Mouse (Mus musculus): ENCODE measurements around the gene Cnbp. TPM values are rescaled to one million over a fixed set of nuclear protein-coding genes. Genes with fewer than 3 reads are reported as not detected.
A peak's percentile ranks its signal among the peaks of the same experiment; 100 is the strongest.

Cnbp gene
- polyA plus RNA-seq, 1 experiment from 2014 or later, result 1,063 TPM

- no peak overlapping the region for H3K9ac ChIP-seq (ENCODE audit: low read depth, low read length)
- H3K4me1 ChIP-seq (ENCODE audit: control insufficient read depth, insufficient read depth, low read length), result no peaks in the 10 kb centered on the region
- no peak overlapping the region for H3K27ac ChIP-seq (replicated peaks; ENCODE audit: low read depth, low read length)
- ATAC-seq (ENCODE audit: low read depth) (no peak), DNase-seq (ENCODE audit: low spot score) (no peak)
- no peak overlapping the region for H3K4me2 ChIP-seq (ENCODE audit: low read depth, low read length)
- H3K27me3 ChIP-seq (replicated peaks; ENCODE audit: control insufficient read depth, insufficient read depth, low read length), result no peaks in the 10 kb centered on the region
- no peaks in the 10 kb centered on the region for H3K9me3 ChIP-seq (ENCODE audit: control insufficient read depth, low read length)
- H3K36me3 ChIP-seq (ENCODE audit: control insufficient read depth, insufficient read depth, low read length), result no peaks in the 10 kb centered on the region
- 27% methylated on average over 4 of the region's 4 CpGs for WGBS
- no peak overlapping the region for H3K4me3 ChIP-seq (ENCODE audit: low read depth, low read length)
These were observed 28.1 kb upstream of the Cnbp start for GRCm38 (mm10) chr6:87879010-87879409.

- Histone ChIP-seq H3K27ac (replicated peaks; ENCODE audit: low read depth, low read length) (no peak overlapping the region), H3K9me3 (ENCODE audit: control insufficient read depth, low read length) (no peaks in the 10 kb centered on the region), H3K9ac (ENCODE audit: low read depth, low read length) (no peak overlapping the region), H3K36me3 (ENCODE audit: control insufficient read depth, insufficient read depth, low read length) (no peaks in the 10 kb centered on the region), H3K27me3 (replicated peaks; ENCODE audit: control insufficient read depth, insufficient read depth, low read length) (no peaks in the 10 kb centered on the region), H3K4me3 (ENCODE audit: low read depth, low read length) (no peak overlapping the region), H3K4me2 (ENCODE audit: low read depth, low read length) (no peak overlapping the region), H3K4me1 (ENCODE audit: control insufficient read depth, insufficient read depth, low read length) (no peaks in the 10 kb centered on the region)
- ATAC-seq (ENCODE audit: low read depth), result no peak
- 56% methylated on average over 13 of the region's 13 CpGs for WGBS
- DNase-seq (ENCODE audit: low spot score), result no peak
These were observed 25.2 kb upstream of the Cnbp start for GRCm38 (mm10) chr6:87876068-87876643.

DNA sequence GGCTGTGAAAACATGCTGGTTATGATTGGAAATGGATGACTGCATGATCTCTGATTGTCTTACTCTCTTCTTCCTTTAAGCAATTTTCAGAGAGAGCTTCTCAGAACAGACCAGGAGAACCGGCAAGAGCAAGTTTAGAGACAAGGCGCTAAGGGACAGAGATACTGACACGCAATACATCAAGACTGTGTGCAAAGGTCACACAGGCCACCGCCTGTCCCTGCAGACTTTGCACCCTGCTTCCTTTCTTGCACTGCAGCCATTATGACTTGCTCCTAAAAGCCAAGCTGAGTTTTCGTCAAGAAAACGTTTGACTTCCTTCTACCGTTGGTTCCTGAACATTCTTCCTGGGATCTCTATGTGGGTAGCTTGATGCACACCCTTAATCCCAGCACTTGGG lies 24.7 kb upstream of the Cnbp start:
- no peaks in the 10 kb centered on the region for H3K36me3 ChIP-seq (ENCODE audit: control insufficient read depth, insufficient read depth, low read length)
- H3K9ac ChIP-seq (ENCODE audit: low read depth, low read length), result no peak overlapping the region
- no peak overlapping the region for H3K4me2 ChIP-seq (ENCODE audit: low read depth, low read length)
- DNase-seq (ENCODE audit: low spot score) (no peak), ATAC-seq (ENCODE audit: low read depth) (no peak)
- H3K27ac ChIP-seq (replicated peaks; ENCODE audit: low read depth, low read length), result no peak overlapping the region
- no peaks in the 10 kb centered on the region for H3K4me1 ChIP-seq (ENCODE audit: control insufficient read depth, insufficient read depth, low read length)
- no peak overlapping the region for H3K4me3 ChIP-seq (ENCODE audit: low read depth, low read length)
- 85% methylated on average over 7 of the region's 7 CpGs for WGBS
- H3K27me3 ChIP-seq (replicated peaks; ENCODE audit: control insufficient read depth, insufficient read depth, low read length), result no peaks in the 10 kb centered on the region
- no peaks in the 10 kb centered on the region for H3K9me3 ChIP-seq (ENCODE audit: control insufficient read depth, low read length)

GRCm38 (mm10) chr6:87875083-87875482 lies 24.2 kb upstream of the Cnbp start:
- DNase-seq (ENCODE audit: low spot score), result no peak
- no peaks in the 10 kb centered on the region for H3K36me3 ChIP-seq (ENCODE audit: control insufficient read depth, insufficient read depth, low read length)
- H3K9ac ChIP-seq (ENCODE audit: low read depth, low read length), result no peak overlapping the region
- ATAC-seq (ENCODE audit: low read depth), result no peak
- 69% methylated on average over 1 of the region's 1 CpGs for WGBS
- H3K9me3 ChIP-seq (ENCODE audit: control insufficient read depth, low read length), result no peaks in the 10 kb centered on the region
- H3K27ac ChIP-seq (replicated peaks; ENCODE audit: low read depth, low read length), result no peak overlapping the region
- H3K27me3 ChIP-seq (replicated peaks; ENCODE audit: control insufficient read depth, insufficient read depth, low read length), result no peaks in the 10 kb centered on the region
- H3K4me3 ChIP-seq (ENCODE audit: low read depth, low read length), result no peak overlapping the region
- no peaks in the 10 kb centered on the region for H3K4me1 ChIP-seq (ENCODE audit: control insufficient read depth, insufficient read depth, low read length)
- H3K4me2 ChIP-seq (ENCODE audit: low read depth, low read length), result no peak overlapping the region

DNA sequence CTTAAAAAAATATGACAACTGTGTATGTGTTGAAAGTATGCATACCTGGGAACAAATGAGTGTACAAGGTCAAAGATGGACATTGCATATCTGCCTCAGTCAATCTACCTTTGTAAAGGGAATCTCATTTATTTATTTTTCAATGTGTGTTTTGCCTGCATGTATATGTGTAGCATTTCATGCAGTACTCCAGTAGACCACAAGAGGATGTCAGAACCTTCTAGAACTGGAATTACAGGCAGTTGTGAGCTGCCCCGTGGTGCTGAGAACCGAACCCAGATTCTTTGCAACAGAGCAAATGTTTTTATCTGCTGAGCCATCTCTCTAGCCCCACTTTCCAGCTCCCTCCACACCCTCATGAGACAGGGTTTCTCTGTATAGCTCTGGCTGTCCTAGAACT lies 23.1 kb upstream of the Cnbp start:
- no peaks in the 10 kb centered on the region for H3K27me3 ChIP-seq (replicated peaks; ENCODE audit: control insufficient read depth, insufficient read depth, low read length)
- no peak for ATAC-seq (ENCODE audit: low read depth)
- H3K4me1 ChIP-seq (ENCODE audit: control insufficient read depth, insufficient read depth, low read length), result no peaks in the 10 kb centered on the region
- no peak overlapping the region for H3K9ac ChIP-seq (ENCODE audit: low read depth, low read length)
- no peaks in the 10 kb centered on the region for H3K9me3 ChIP-seq (ENCODE audit: control insufficient read depth, low read length)
- no peak overlapping the region for H3K4me2 ChIP-seq (ENCODE audit: low read depth, low read length)
- 87% methylated on average over 2 of the region's 2 CpGs for WGBS
- no peak overlapping the region for H3K27ac ChIP-seq (replicated peaks; ENCODE audit: low read depth, low read length)
- no peak overlapping the region for H3K4me3 ChIP-seq (ENCODE audit: low read depth, low read length)
- no peaks in the 10 kb centered on the region for H3K36me3 ChIP-seq (ENCODE audit: control insufficient read depth, insufficient read depth, low read length)
- no peak for DNase-seq (ENCODE audit: low spot score)

GRCm38 (mm10) chr6:87873104-87873503 lies 22.2 kb upstream of the Cnbp start:
- DNase-seq (ENCODE audit: low spot score) (peak; percentile 8), ATAC-seq (ENCODE audit: low read depth) (no peak)
- no peak overlapping the region for H3K9ac ChIP-seq (ENCODE audit: low read depth, low read length)
- no peaks in the 10 kb centered on the region for H3K9me3 ChIP-seq (ENCODE audit: control insufficient read depth, low read length)
- H3K27me3 ChIP-seq (replicated peaks; ENCODE audit: control insufficient read depth, insufficient read depth, low read length), result no peaks in the 10 kb centered on the region
- no peak overlapping the region for H3K4me2 ChIP-seq (ENCODE audit: low read depth, low read length)
- no peak overlapping the region for H3K27ac ChIP-seq (replicated peaks; ENCODE audit: low read depth, low read length)
- WGBS, result 37% methylated on average over 1 of the region's 1 CpGs
- H3K36me3 ChIP-seq (ENCODE audit: control insufficient read depth, insufficient read depth, low read length), result no peaks in the 10 kb centered on the region
- no peak overlapping the region for H3K4me3 ChIP-seq (ENCODE audit: low read depth, low read length)
- H3K4me1 ChIP-seq (ENCODE audit: control insufficient read depth, insufficient read depth, low read length), result no peaks in the 10 kb centered on the region

- Histone ChIP-seq H3K9me3 (ENCODE audit: control insufficient read depth, low read length) (no peaks in the 10 kb centered on the region), H3K27ac (replicated peaks; ENCODE audit: low read depth, low read length) (no peak overlapping the region), H3K4me3 (ENCODE audit: low read depth, low read length) (no peak overlapping the region), H3K27me3 (replicated peaks; ENCODE audit: control insufficient read depth, insufficient read depth, low read length) (no peaks in the 10 kb centered on the region), H3K4me2 (ENCODE audit: low read depth, low read length) (no peak overlapping the region), H3K9ac (ENCODE audit: low read depth, low read length) (no peak overlapping the region), H3K4me1 (ENCODE audit: control insufficient read depth, insufficient read depth, low read length) (no peaks in the 10 kb centered on the region), H3K36me3 (ENCODE audit: control insufficient read depth, insufficient read depth, low read length) (no peaks in the 10 kb centered on the region)
- WGBS, result 81% methylated on average over 7 of the region's 7 CpGs
- no peak for ATAC-seq (ENCODE audit: low read depth)
- no peak for DNase-seq (ENCODE audit: low spot score)
These were observed 20.3 kb upstream of the Cnbp start for GRCm38 (mm10) chr6:87871240-87871639.

DNA sequence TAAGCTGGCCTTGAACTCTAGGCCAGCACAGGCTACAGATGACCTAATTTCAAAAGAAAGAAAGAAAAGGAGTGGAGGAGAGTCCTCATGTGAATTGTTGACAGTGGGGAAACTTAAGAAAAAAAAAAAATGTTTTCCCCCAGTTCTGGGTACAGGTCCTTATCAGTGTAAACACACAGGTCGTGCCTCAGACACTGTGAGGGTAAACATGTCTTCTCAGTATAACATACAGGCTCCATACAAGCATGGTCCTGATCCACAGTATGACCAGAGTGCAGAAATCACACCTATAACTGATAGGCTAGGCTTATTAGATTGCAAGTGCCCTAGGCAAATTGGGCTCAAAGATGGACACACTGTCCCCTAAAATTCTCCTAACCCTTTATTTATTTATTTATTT lies 19.5 kb upstream of the Cnbp start:
- Histone ChIP-seq H3K27ac (replicated peaks; ENCODE audit: low read depth, low read length) (no peak overlapping the region), H3K4me3 (ENCODE audit: low read depth, low read length) (no peak overlapping the region), H3K27me3 (replicated peaks; ENCODE audit: control insufficient read depth, insufficient read depth, low read length) (no peaks in the 10 kb centered on the region), H3K36me3 (ENCODE audit: control insufficient read depth, insufficient read depth, low read length) (no peaks in the 10 kb centered on the region), H3K9me3 (ENCODE audit: control insufficient read depth, low read length) (no peaks in the 10 kb centered on the region), H3K4me1 (ENCODE audit: control insufficient read depth, insufficient read depth, low read length) (no peaks in the 10 kb centered on the region), H3K9ac (ENCODE audit: low read depth, low read length) (no peak overlapping the region), H3K4me2 (ENCODE audit: low read depth, low read length) (no peak overlapping the region)
- ATAC-seq (ENCODE audit: low read depth) (no peak), DNase-seq (ENCODE audit: low spot score) (no peak)
- WGBS, result 63% methylated on average over 1 of the region's 1 CpGs

GRCm38 (mm10) chr6:87868871-87869506 lies 18.1 kb upstream of the Cnbp start:
- WGBS, result 65% methylated on average over 9 of the region's 9 CpGs
- H3K4me1 ChIP-seq (ENCODE audit: control insufficient read depth, insufficient read depth, low read length), result no peaks in the 10 kb centered on the region
- no peak overlapping the region for H3K4me3 ChIP-seq (ENCODE audit: low read depth, low read length)
- no peak overlapping the region for H3K4me2 ChIP-seq (ENCODE audit: low read depth, low read length)
- H3K9ac ChIP-seq (ENCODE audit: low read depth, low read length), result no peak overlapping the region
- DNase-seq (ENCODE audit: low spot score) (peak; percentile 25), ATAC-seq (ENCODE audit: low read depth) (peak; percentile 62; the same call in 1 of the 2 replicates)
- H3K36me3 ChIP-seq (ENCODE audit: control insufficient read depth, insufficient read depth, low read length), result no peaks in the 10 kb centered on the region
- no peak overlapping the region for H3K27ac ChIP-seq (replicated peaks; ENCODE audit: low read depth, low read length)
- no peaks in the 10 kb centered on the region for H3K9me3 ChIP-seq (ENCODE audit: control insufficient read depth, low read length)
- no peaks in the 10 kb centered on the region for H3K27me3 ChIP-seq (replicated peaks; ENCODE audit: control insufficient read depth, insufficient read depth, low read length)
